Mouse (Mus musculus) spleen, postnatal 10 days (tissue): Measurements from ENCODE around the gene Slc6a12.

Experiments
- DNase-seq, 2 experiments: peaks; one replicate each; pipeline ENCODE4 v3.0.0; 2021 to 2022; ENCODE audit warnings: low spot score in 2 of 2

The Slc6a12 gene

DNA sequence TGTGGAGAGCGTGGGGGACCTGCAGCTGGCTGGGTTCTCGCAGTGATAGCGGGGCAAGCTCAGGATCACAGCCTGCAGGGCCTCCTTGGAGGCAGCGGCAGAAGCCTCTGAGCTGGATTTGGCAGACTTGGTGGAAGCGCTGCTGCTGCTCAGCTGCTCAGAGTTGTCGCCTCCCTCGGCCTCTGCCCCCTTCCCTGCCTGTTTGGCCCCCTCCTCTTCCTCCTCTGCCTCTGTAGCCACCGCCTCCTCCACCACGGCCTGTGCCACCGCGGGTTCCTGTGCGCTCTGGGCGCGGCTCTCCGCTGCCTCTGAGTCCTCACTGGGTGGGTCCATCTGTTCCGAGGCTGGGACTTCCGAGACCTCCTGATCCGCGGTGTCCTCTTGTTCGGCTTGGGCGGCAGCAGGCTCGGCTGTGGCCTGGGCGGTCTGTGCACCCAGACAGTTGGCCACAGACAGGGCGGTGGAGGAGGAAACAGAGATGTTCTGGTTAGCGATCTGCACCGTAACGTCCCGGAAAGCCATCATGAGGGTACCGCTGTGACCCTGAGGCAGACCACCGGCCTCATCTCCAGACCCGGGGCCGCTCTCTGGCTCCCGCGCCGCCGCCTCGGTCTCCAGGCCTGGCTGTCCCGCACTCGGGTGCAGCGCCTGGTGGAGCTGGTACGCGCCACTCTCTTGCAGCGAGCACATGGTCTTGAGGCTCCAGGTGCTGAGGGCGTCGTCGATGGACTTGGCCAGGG is 69.9 kb downstream of the Slc6a12 start:
- DNase-seq, result no peak
